Mouse (Mus musculus): Measurements from ENCODE around the gene Gm4559. TPM values are rescaled to one million over a fixed set of nuclear protein-coding genes. Genes with fewer than 3 reads are reported as not detected.
"Not testable (repeated sequence)": the region's sequence is repeated elsewhere in the genome, so short reads cannot be mapped to it uniquely, and the experiment has no call there.

The Gm4559 gene
- polyA plus RNA-seq, 1 experiment from 2014 or later: not detected

- H3K27me3 ChIP-seq; ATAC-seq (ENCODE audit: insufficient read depth); H3K4me3 ChIP-seq (replicated peaks); H3K4me1 ChIP-seq (replicated peaks); H3K4me2 ChIP-seq; H3K9me3 ChIP-seq (replicated peaks); H3K27ac ChIP-seq (replicated peaks); H3K9ac ChIP-seq; H3K36me3 ChIP-seq (replicated peaks): not testable (repeated sequence)
- 32% methylated on average over 1 of the region's 1 CpGs for WGBS (ENCODE audit: insufficient replicate concordance)
Observed at GRCm38 (mm10) chr7:142258254-142258653, 15.9 kb downstream of the Gm4559 start, which contains the start of gene Gm2431. Gm2431 (minus strand) TSS chr7:142258354.

- Histone ChIP-seq H3K27me3 (0 out of 2 replicates have a peak, but pooled peaks cover 3% of the 10 kb centered on the region), H3K4me1 (replicated peaks) (no peaks in the 10 kb centered on the region), H3K4me3 (replicated peaks) (no peak overlapping the region), H3K4me2 (no peak overlapping the region), H3K9me3 (replicated peaks) (no peaks in the 10 kb centered on the region), H3K9ac (no peak overlapping the region), H3K36me3 (replicated peaks) (no peaks in the 10 kb centered on the region), H3K27ac (replicated peaks) (no peak overlapping the region)
- no peak for ATAC-seq (ENCODE audit: insufficient read depth)
- 2% methylated on average over 2 of the region's 2 CpGs for WGBS (ENCODE audit: insufficient replicate concordance)
Observed at GRCm38 (mm10) chr7:142255517-142255916, 18.6 kb downstream of the Gm4559 start.

GRCm38 (mm10) chr7:142249824-142250223, 24.3 kb downstream of the Gm4559 start:
- Histone ChIP-seq H3K27me3 (0 out of 2 replicates have a peak, but pooled peaks cover 3% of the 10 kb centered on the region), H3K4me2 (no peak overlapping the region), H3K9ac (no peak overlapping the region), H3K36me3 (replicated peaks) (no peaks in the 10 kb centered on the region), H3K4me1 (replicated peaks) (no peaks in the 10 kb centered on the region), H3K9me3 (replicated peaks) (no peaks in the 10 kb centered on the region), H3K4me3 (replicated peaks) (no peak overlapping the region), H3K27ac (replicated peaks) (no peak overlapping the region)
- no peak for ATAC-seq (ENCODE audit: insufficient read depth)
- 0% methylated on average over 1 of the region's 1 CpGs for WGBS (ENCODE audit: insufficient replicate concordance)

GRCm38 (mm10) chr7:142240978-142241377, 33.2 kb downstream of the Gm4559 start, which contains the start of gene Gm40460:
Gm40460 (minus strand) TSS chr7:142241078.
- WGBS (ENCODE audit: insufficient replicate concordance): 16% methylated on average over 2 of the region's 2 CpGs
- ATAC-seq (ENCODE audit: insufficient read depth): no peak
- Histone ChIP-seq H3K4me1 (replicated peaks) (no peaks in the 10 kb centered on the region), H3K27me3 (no peaks in the 10 kb centered on the region), H3K4me2 (no peak within 1 kb of the TSS), H3K4me3 (replicated peaks) (no peak within 1 kb of the TSS), H3K36me3 (replicated peaks) (no peaks in the 10 kb centered on the region), H3K9me3 (replicated peaks) (no peaks in the 10 kb centered on the region; the same call in 1 of the 2 replicates), H3K9ac (no peak within 1 kb of the TSS), H3K27ac (replicated peaks) (no peak within 1 kb of the TSS)

GRCm38 (mm10) chr7:142231540-142231939, 42.6 kb downstream of the Gm4559 start:
- Histone ChIP-seq H3K36me3 (replicated peaks) (no peaks in the 10 kb centered on the region), H3K9me3 (replicated peaks) (no peaks in the 10 kb centered on the region; the same call in 1 of the 2 replicates), H3K4me3 (replicated peaks) (no peak overlapping the region), H3K27me3 (no peaks in the 10 kb centered on the region), H3K4me1 (replicated peaks) (no peaks in the 10 kb centered on the region), H3K4me2 (no peak overlapping the region), H3K27ac (replicated peaks) (no peak overlapping the region), H3K9ac (no peak overlapping the region)
- 20% methylated on average over 1 of the region's 1 CpGs for WGBS (ENCODE audit: insufficient replicate concordance)
- no peak for ATAC-seq (ENCODE audit: insufficient read depth)

GRCm38 (mm10) chr7:142229871-142230270, 44.3 kb downstream of the Gm4559 start, which contains the start of gene Krtap5-5:
Krtap5-5 (minus strand) TSS chr7:142229971.
- H3K4me3 ChIP-seq (replicated peaks); H3K27ac ChIP-seq (replicated peaks); ATAC-seq (ENCODE audit: insufficient read depth); H3K9me3 ChIP-seq (replicated peaks); H3K4me1 ChIP-seq (replicated peaks); H3K27me3 ChIP-seq; H3K4me2 ChIP-seq; H3K9ac ChIP-seq; H3K36me3 ChIP-seq (replicated peaks): not testable (repeated sequence)
- 39% methylated on average over 3 of the region's 3 CpGs for WGBS (ENCODE audit: insufficient replicate concordance)

- no peaks in the 10 kb centered on the region for H3K9me3 ChIP-seq (replicated peaks)
- H3K27me3 ChIP-seq: no peaks in the 10 kb centered on the region
- no peak overlapping the region for H3K27ac ChIP-seq (replicated peaks)
- no peak overlapping the region for H3K4me3 ChIP-seq (replicated peaks)
- H3K4me2 ChIP-seq: no peak overlapping the region
- 33% methylated on average over 2 of the region's 2 CpGs for WGBS (ENCODE audit: insufficient replicate concordance)
- ATAC-seq (ENCODE audit: insufficient read depth): no peak
- H3K9ac ChIP-seq: no peak overlapping the region
- no peaks in the 10 kb centered on the region for H3K36me3 ChIP-seq (replicated peaks)
- no peaks in the 10 kb centered on the region for H3K4me1 ChIP-seq (replicated peaks)
Observed at GRCm38 (mm10) chr7:142224518-142224917, 49.6 kb downstream of the Gm4559 start.

Other genes starting within 250 kb of the Gm4559 start
- gene Mob2, start 213.3 kb downstream of the Gm4559 start, polyA plus RNA-seq (2015; fragmentation: Nextera tagmentation; extraction: Ambion mirVana): 66.1 and 70.2 TPM in 2 replicates
- 4.3 and 4.4 TPM in 2 replicates for gene Dusp8, start 178.5 kb downstream of the Gm4559 start, polyA plus RNA-seq (2015; fragmentation: Nextera tagmentation; extraction: Ambion mirVana)
- not detected in 2 replicates for gene Gm45618, start 153.6 kb downstream of the Gm4559 start, polyA plus RNA-seq (2015; fragmentation: Nextera tagmentation; extraction: Ambion mirVana)
- not detected in 2 replicates for gene Gm39115, start 138.3 kb downstream of the Gm4559 start, polyA plus RNA-seq (2015; fragmentation: Nextera tagmentation; extraction: Ambion mirVana)
- not detected in 2 replicates for gene Gm45337, start 129.8 kb downstream of the Gm4559 start, polyA plus RNA-seq (2015; fragmentation: Nextera tagmentation; extraction: Ambion mirVana)
- not detected in 2 replicates for gene Gm29735, start 117.2 kb downstream of the Gm4559 start, polyA plus RNA-seq (2015; fragmentation: Nextera tagmentation; extraction: Ambion mirVana)
- gene Gm4553, start 108.6 kb downstream of the Gm4559 start, polyA plus RNA-seq (2015; fragmentation: Nextera tagmentation; extraction: Ambion mirVana): not detected in 2 replicates
- not detected in 2 replicates for gene Krtap5-2, start 98.4 kb downstream of the Gm4559 start, polyA plus RNA-seq (2015; fragmentation: Nextera tagmentation; extraction: Ambion mirVana)
- not detected in 2 replicates for gene Gm10153, start 84.0 kb downstream of the Gm4559 start, polyA plus RNA-seq (2015; fragmentation: Nextera tagmentation; extraction: Ambion mirVana)
- gene Krtap5-3, start 73.0 kb downstream of the Gm4559 start, polyA plus RNA-seq (2015; fragmentation: Nextera tagmentation; extraction: Ambion mirVana): not detected in 2 replicates
- gene Gm7579, start 62.5 kb downstream of the Gm4559 start, polyA plus RNA-seq (2015; fragmentation: Nextera tagmentation; extraction: Ambion mirVana): not detected in 2 replicates
- gene Krtap5-5, start 44.4 kb downstream of the Gm4559 start, polyA plus RNA-seq (2015; fragmentation: Nextera tagmentation; extraction: Ambion mirVana): not detected in 2 replicates
- gene Gm40460, start 33.3 kb downstream of the Gm4559 start, polyA plus RNA-seq (2015; fragmentation: Nextera tagmentation; extraction: Ambion mirVana): not detected in 2 replicates
- gene Gm2431, start 16.0 kb downstream of the Gm4559 start, polyA plus RNA-seq (2015; fragmentation: Nextera tagmentation; extraction: Ambion mirVana): not detected in 2 replicates
- not detected in 2 replicates for gene Krtap5-1, start 22.8 kb upstream of the Gm4559 start, polyA plus RNA-seq (2015; fragmentation: Nextera tagmentation; extraction: Ambion mirVana)
- gene Krtap5-4, start 29.2 kb upstream of the Gm4559 start, polyA plus RNA-seq (2015; fragmentation: Nextera tagmentation; extraction: Ambion mirVana): not detected in 2 replicates
- gene Ifitm10, start 99.4 kb upstream of the Gm4559 start, polyA plus RNA-seq (2015; fragmentation: Nextera tagmentation; extraction: Ambion mirVana): 1.9 and 2.1 TPM in 2 replicates
- gene Gm49369, start 108.3 kb upstream of the Gm4559 start, polyA plus RNA-seq (2015; fragmentation: Nextera tagmentation; extraction: Ambion mirVana): 0.54 and 0.78 TPM in 2 replicates
- gene Ctsd, start 113.7 kb upstream of the Gm4559 start, polyA plus RNA-seq (2015; fragmentation: Nextera tagmentation; extraction: Ambion mirVana): 377 and 446 TPM in 2 replicates
- gene Syt8, start 160.5 kb upstream of the Gm4559 start, polyA plus RNA-seq (2015; fragmentation: Nextera tagmentation; extraction: Ambion mirVana): 0.13 TPM in 1 of 2 replicates, not detected in the other
- gene Tnni2, start 167.4 kb upstream of the Gm4559 start, polyA plus RNA-seq (2015; fragmentation: Nextera tagmentation; extraction: Ambion mirVana): 17.6 and 29.3 TPM in 2 replicates
- gene Lsp1, start 186.4 kb upstream of the Gm4559 start, polyA plus RNA-seq (2015; fragmentation: Nextera tagmentation; extraction: Ambion mirVana): 24.5 and 27.8 TPM in 2 replicates
- 14.3 and 24.5 TPM in 2 replicates for gene Tnnt3, start 224.5 kb upstream of the Gm4559 start, polyA plus RNA-seq (2015; fragmentation: Nextera tagmentation; extraction: Ambion mirVana)

Data from liver, embryonic 15.5 days (tissue).